Mouse (Mus musculus): ENCODE measurements around the gene Pik3r2.

DNA sequence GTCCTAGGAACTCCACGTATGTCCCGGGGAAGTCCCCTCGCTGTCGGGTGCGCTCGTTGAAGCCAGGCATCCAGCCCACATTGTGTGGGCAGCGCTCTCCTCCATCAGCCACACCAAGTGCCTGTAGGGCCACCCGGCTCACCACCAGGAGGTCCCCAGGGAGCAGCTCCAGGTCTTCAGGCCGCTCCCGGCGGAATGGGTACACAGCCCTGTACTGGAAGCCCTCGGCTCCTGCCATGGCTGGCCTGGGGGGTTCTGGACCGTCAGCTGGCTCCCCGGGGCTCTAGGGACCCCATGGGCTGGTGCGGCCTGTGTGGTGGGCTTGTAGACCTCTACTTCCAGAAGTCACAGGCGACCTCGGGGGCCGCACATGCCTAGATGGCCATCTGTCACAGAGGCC lies 1.8 kb downstream of the Pik3r2 start:
- TF ChIP-seq POLR2A (IDR thresholded peaks at IDR 0.05; ENCODE audit: low read depth, low read length) (no peak), CTCF (IDR thresholded peaks at IDR 0.05; ENCODE audit: extremely low read depth, insufficient read depth, insufficient read length, insufficient replicate concordance) (no peak)

All from spleen, adult 2 months (tissue).